Mouse (Mus musculus): Measurements from ENCODE around the gene BC080695.
"Not testable (repeated sequence)": the region's sequence is repeated elsewhere in the genome, so short reads cannot be mapped to it uniquely, and the experiment has no call there.

The BC080695 gene

DNA sequence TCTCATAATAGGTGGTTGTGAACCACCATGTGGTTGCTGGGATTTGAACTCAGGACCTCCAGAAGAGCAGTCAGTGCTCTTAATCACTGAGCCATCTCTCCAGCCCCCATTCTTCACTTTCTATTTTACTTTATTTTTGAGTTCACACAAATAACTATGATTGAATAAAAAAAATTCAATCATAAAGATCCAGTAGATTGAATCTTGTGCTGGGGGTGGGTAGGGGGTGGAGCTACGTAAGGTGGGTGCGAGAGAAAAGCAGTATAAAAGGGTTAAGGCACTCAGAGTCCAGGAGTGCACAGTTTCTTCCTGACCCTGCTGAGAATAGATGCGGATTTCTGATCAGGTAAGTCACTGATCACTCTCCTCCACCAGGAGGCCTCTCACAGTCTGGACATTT is at the start of gene BC080695, which contains the start of gene Gm13057:
BC080695 (plus strand) TSS at position 301 of the 400 bp plus-strand sequence.
Gm13057 (plus strand) TSS at position 310 of the 400 bp plus-strand sequence.
- DNase-seq: not testable (repeated sequence)

DNA sequence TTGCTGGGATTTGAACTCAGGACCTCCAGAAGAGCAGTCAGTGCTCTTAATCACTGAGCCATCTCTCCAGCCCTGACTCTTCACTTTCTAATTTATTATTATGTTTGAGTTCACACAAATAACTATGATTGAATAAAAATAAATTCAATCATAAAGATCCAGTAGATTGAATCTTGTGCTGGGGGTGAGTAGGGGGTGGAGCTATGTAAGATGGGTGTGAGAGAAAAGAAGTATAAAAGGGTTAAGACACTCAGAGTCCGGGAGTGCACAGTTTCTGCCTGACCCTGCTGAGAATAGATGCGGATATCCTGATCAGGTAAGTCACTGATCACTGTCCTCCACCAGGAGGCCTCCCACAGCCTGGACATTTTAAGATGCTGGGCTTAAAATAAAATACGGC is 40.5 kb upstream of the BC080695 start, which contains the start of gene Gm13043:
Gm13043 (plus strand) TSS at position 301 of the 400 bp plus-strand sequence.
- DNase-seq: no peak

DNA sequence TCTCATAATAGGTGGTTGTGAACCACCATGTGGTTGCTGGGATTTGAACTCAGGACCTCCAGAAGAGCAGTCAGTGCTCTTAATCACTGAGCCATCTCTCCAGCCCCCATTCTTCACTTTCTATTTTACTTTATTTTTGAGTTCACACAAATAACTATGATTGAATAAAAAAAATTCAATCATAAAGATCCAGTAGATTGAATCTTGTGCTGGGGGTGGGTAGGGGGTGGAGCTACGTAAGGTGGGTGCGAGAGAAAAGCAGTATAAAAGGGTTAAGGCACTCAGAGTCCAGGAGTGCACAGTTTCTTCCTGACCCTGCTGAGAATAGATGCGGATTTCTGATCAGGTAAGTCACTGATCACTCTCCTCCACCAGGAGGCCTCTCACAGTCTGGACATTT is 15.8 kb upstream of the BC080695 start, which contains the start of gene Gm13040:
Gm13040 (plus strand) TSS at position 301 of the 400 bp plus-strand sequence.
- not testable (repeated sequence) for DNase-seq

DNA sequence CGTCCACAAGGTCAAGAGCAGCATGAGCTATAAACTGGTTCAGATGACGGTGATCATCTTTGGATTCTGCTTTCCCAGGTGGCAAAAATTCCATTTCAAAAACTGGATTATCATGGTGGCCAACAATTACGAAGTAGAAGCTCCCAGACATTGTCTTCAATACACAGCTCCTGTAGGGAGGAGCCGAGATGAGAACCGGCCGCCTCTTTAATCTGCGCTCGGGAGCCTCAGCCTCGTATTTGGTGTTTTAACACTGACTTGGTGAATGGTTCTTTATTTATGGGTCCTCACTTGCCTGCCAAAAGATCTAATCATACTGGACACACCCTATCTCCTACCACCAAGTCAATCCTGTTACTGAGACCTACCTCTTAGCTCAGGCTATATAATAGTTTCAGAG is 60.4 kb downstream of the BC080695 start:
- not testable (repeated sequence) for DNase-seq

DNA sequence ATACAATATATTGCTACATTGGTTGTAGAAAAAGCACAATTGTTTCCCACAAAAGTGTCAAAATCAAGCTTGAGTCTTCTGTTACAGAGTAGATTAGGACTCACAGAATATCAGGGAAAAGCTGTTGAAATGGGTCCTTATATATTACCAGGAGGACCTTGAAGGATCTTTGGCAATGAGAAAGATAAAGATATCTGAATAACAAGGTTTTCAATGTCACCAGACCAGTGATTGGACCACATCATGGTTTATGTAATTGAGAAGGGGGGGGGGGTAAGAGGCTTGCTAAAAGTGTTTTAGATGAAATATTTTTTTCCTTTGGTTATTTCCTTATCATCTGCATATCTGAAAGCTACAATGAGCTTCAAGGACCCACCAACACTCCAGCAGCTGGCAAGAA is 63.2 kb downstream of the BC080695 start, which contains the start of gene Gm13083:
Gm13083 (plus strand) TSS at position 301 of the 400 bp plus-strand sequence.
- DNase-seq: not testable (repeated sequence)

DNA sequence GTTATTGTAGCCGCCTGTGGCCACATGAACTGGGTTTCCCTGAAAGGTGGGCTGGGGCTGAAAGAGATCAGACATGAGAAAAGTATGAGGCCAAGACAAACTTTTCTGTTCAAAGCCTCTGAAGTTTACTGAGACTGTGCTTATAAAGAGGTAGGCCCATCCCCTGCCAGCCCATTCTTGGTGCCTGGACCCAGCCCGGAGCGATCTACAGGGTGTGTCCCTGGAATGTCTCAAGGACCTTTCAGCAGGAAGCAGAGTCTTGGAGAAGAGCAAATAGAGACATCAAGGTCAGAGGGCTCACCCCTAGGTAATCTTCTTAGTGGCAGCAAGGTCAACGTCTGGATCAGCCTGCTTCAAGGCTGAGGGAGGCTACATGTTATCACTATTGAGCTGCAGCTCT is 66.6 kb downstream of the BC080695 start:
- DNase-seq: not testable (repeated sequence)
